Mouse (Mus musculus): ENCODE results near the gene Akap8.

GRCm38 (mm10) chr17:32364850-32365249, 43.8 kb upstream of the Akap8 start:
- TF ChIP-seq CTCF (IDR thresholded peaks at IDR 0.05; ENCODE audit: insufficient read depth, low read length), result no peak
- no peak for TF ChIP-seq POLR2A (IDR thresholded peaks at IDR 0.05; ENCODE audit: borderline replicate concordance, extremely low read depth, low read depth, low read length)

Measured in lung, adult 2 months (tissue).